8 mouse cellular contexts compared by ENCODE assay signal in the genomic region with DNA sequence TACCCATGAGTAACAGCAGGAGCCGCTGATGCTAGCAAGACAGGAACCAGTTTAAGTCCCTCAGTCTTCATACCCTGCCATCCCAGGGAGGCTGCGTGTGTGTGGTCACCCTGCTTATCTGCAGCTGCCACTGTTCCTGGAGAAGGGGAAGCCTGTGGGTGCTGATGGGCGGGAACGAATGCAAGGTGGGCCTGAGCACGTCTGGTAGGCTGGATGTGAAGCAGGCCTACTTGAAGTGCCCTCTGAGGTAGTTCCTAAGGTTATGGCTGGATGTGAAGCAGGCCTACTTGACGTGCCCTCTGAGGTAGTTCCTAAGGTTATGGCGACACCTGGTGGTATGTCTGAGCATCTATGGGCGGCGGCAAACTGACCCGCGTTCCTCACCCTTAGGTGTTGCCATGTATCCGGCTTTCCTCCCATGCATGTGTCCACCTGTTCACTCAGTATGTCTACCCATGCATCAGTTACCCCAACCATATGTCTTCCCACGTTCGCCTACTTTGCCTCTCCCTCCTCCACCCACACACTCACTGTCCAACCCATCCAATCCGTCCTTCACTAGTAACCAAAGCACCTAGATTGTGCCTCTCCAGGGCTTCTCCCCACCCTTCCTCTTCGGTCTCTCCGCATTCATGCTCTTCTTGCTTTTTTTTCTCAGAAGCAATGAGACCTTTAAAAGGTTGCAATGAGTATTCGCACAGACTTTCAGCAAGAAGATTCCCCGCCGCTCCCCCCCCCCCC. TPM values are rescaled to one million over a fixed set of nuclear protein-coding genes. Genes with fewer than 3 reads are reported as not detected.
DNase-seq lines count a peak whose midpoint lies in the region; ATAC-seq and TF ChIP-seq lines count a peak whose summit lies in the region.

No protein-coding gene starts in this region.

- H3K4me3 ChIP-seq in hindbrain, postnatal 0 days (ENCODE audit: low read length): no peak overlapping the region

- no peak overlapping the region for H3K9ac ChIP-seq in hindbrain, postnatal 0 days (replicated peaks; ENCODE audit: low read length)

- H3K4me2 ChIP-seq in hindbrain, postnatal 0 days (ENCODE audit: low read depth, low read length): peak overlapping the region; percentile 35; the same call in 1 of the 2 replicates

- WGBS in hindbrain, postnatal 0 days: 25% methylated on average over 20 of the region's 20 CpGs

- H3K27me3 ChIP-seq in hindbrain, postnatal 0 days (ENCODE audit: insufficient read depth, low read length): no peaks in the 10 kb centered on the region

- ATAC-seq in hindbrain, postnatal 0 days: peak; percentile 84
- peak; percentile 88 for ATAC-seq in megakaryocyte, adult 5-6 weeks (ENCODE audit: poor library complexity, severe bottlenecking)

- H3K4me1 ChIP-seq in hindbrain, postnatal 0 days (ENCODE audit: insufficient read depth, low read length): no peaks in the 10 kb centered on the region

- no peak overlapping the region; the same call in 1 of the 2 replicates for H3K27ac ChIP-seq in hindbrain, postnatal 0 days

- TF ChIP-seq CTCF in hindbrain, postnatal 0 days (IDR thresholded peaks at IDR 0.05; ENCODE audit: low read depth): peak; percentile 99

- no peaks in the 10 kb centered on the region for H3K36me3 ChIP-seq in hindbrain, postnatal 0 days (ENCODE audit: insufficient read depth, low read length)

- peak; percentile 88 for DNase-seq in ZHBTc4 (ENCODE audit: low read depth, low spot score)
- peak; percentile 56 to 85 for DNase-seq in cerebellum, postnatal 4 days (ENCODE audit: low spot score in 2 of 2)
- peak; percentile 28 to 54 for DNase-seq in gastrocnemius, adult 8-10 months (ENCODE audit: low spot score in 2 of 2)
- DNase-seq in hindbrain, postnatal 0 days (ENCODE audit: low spot score): peak; percentile 90
- peak; percentile 72 to 85 for DNase-seq in left cerebral cortex, adult 18-20 months (ENCODE audit: low spot score in 2 of 2)
- peak; percentile 57 for DNase-seq in right cerebral cortex, adult 18-20 months
- peak; percentile 50 for DNase-seq in urinary bladder, adult 2 months (ENCODE audit: low spot score)

- no peaks in the 10 kb centered on the region for H3K9me3 ChIP-seq in hindbrain, postnatal 0 days (ENCODE audit: low read length)

RNA-seq across cellular contexts. Expression of a gene that starts 30.4 kb away (rescaled TPM):
- total RNA-seq in gastrocnemius, adult 8-10 months (2022): 1 to 10 TPM; 2.2 to 4.6 (median 3.1) TPM
- total RNA-seq in hindbrain, postnatal 0 days (2014; rRNA removed): 59.5 and 70.5 TPM in 2 replicates
- 16.5 and 17.4 TPM in 2 replicates for polyA plus RNA-seq in hindbrain, postnatal 0 days (2015; fragmentation: Nextera tagmentation; extraction: Ambion mirVana)
- total RNA-seq in left cerebral cortex, adult 18-20 months (2021): 100 to 1,000 TPM; 188 to 195 TPM
- total RNA-seq in megakaryocyte, adult 5-6 weeks (2015): 0.31 and 1.6 TPM in 2 replicates
- total RNA-seq in megakaryocyte, adult 5-6 weeks (2017): 0.33 and 10.3 TPM in 2 replicates
- polyA plus RNA-seq in urinary bladder, adult 2 months (2012; rRNA removed): 5.0 and 6.7 TPM in 2 replicates
